Mouse (Mus musculus) heart, embryonic 13.5 days (tissue): ENCODE data around the gene Fgfr2. TPM values are rescaled to one million over a fixed set of nuclear protein-coding genes. Genes with fewer than 3 reads are reported as not detected.

ENCODE experiments used
- ATAC-seq: fragments of 200-750 bp; cut with Nextera tagmentation; 2 replicates; pipeline ENCODE4 v1.8.0; 2017; ENCODE audit warnings: moderate TSS enrichment; ENCODE audit not compliant: insufficient number of reproducible peaks, low FRiP score, low TSS enrichment; ENCODE audit errors: extremely low read depth
- H3K27ac ChIP-seq: fragments of 300-500 bp; sonication (generic); replicated peaks from 2 replicates; pipeline ENCODE4 v1.5.1; 2015; ENCODE audit warnings: moderate library complexity, mild to moderate bottlenecking, inconsistent platforms
- H3K27me3 ChIP-seq: fragments of 300-500 bp; sonication (generic); replicated peaks from 2 replicates; pipeline ENCODE4 v1.6.1; 2015; ENCODE audit warnings: mild to moderate bottlenecking, inconsistent platforms
- H3K36me3 ChIP-seq: fragments of 300-500 bp; sonication (generic); 2 replicates; pipeline ENCODE4 v1.6.1; 2015; ENCODE audit warnings: mild to moderate bottlenecking, inconsistent platforms
- H3K4me1 ChIP-seq: fragments of 300-500 bp; sonication (generic); 2 replicates; pipeline ENCODE4 v1.6.1; 2015; ENCODE audit warnings: inconsistent platforms
- H3K4me2 ChIP-seq: fragments of 300-500 bp; sonication (generic); 2 replicates; pipeline ENCODE4 v1.6.1; 2015; ENCODE audit warnings: inconsistent platforms, mild to moderate bottlenecking, moderate library complexity
- H3K4me3 ChIP-seq: fragments of 300-500 bp; sonication (generic); 2 replicates; pipeline ENCODE4 v1.5.1; 2015; ENCODE audit warnings: moderate library complexity, mild to moderate bottlenecking, inconsistent platforms
- H3K9ac ChIP-seq: fragments of 300-500 bp; sonication (generic); 2 replicates; pipeline ENCODE4 v1.6.1; 2015; ENCODE audit warnings: inconsistent platforms, mild to moderate bottlenecking, moderate library complexity
- H3K9me3 ChIP-seq: fragments of 300-500 bp; sonication (generic); 2 replicates; pipeline ENCODE4 v1.6.1; 2016; ENCODE audit warnings: inconsistent platforms
- WGBS: fragments of 180-500 bp; shearing (Covaris S2); methylation state at CpG from one replicate; pipeline ENCODE4 v1.1.7; 2015; ENCODE audit warnings: mixed read lengths; 5-methylcytosine and 5-hydroxymethylcytosine counted together
- polyA plus RNA-seq: library from polyadenylated mRNA; unstranded; fragments of >200 nt; fragmentation: Nextera tagmentation; extraction: Ambion mirVana; gene quantifications from 2 replicates; pipeline ENCODE4 v1.2.1, GENCODE M21; 2015

Gene Fgfr2
- polyA plus RNA-seq, 1 experiment from 2014 or later: 22.5 TPM

DNA sequence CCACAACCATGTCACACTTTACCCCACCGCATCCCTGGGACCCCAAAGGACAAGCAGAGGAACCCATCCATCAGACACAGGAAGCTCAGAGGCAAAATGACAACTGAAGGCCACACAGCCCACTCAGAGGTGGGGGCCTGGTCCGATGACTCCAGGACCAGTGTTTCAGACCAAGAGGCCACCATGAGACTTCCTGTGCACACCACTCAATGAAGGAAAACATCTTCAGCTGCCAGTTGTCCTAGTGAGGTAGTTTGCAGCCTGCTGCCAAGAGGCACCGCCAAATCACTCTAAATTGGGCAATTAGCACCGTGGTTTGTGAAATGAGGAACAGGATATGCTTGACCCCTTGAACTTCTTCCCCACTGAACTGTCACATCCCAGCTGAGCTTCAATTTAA lies 764.4 kb downstream of the Fgfr2 start:
- ATAC-seq: no peak
- Histone ChIP-seq H3K36me3 (no peaks in the 10 kb centered on the region), H3K27me3 (no peaks in the 10 kb centered on the region), H3K4me3 (no peak overlapping the region), H3K9me3 (no peaks in the 10 kb centered on the region; the same call in 1 of the 2 replicates), H3K4me2 (no peak overlapping the region), H3K4me1 (peaks cover 11% of the 10 kb centered on the region), H3K9ac (no peak overlapping the region), H3K27ac (no peak overlapping the region)
- 56% methylated on average over 4 of the region's 4 CpGs for whole genome bisulfite sequencing

DNA sequence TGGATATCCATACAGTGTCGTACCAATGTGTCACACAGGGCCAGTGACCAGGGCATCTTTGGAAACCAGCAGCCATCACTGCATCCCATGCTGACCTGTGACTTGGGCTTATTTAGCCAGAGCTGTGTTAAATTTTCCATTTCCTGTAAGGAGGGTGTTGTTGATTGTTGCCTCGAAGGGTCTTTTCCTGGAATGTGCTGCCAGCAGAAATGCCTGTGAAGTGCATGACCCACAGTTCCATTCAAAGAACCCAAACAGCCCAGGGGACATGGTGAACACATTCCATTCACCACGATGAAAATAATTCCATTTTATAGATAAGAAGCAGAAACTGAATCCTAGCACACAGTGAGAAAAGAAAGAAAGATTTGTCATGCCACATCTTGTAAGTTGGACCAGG lies 764.9 kb downstream of the Fgfr2 start:
- 38% methylated on average over 3 of the region's 3 CpGs for whole genome bisulfite sequencing
- no peak overlapping the region for H3K27ac ChIP-seq
- peaks cover 11% of the 10 kb centered on the region for H3K4me1 ChIP-seq
- no peaks in the 10 kb centered on the region for H3K36me3 ChIP-seq
- H3K4me2 ChIP-seq: no peak overlapping the region
- H3K9ac ChIP-seq: no peak overlapping the region
- no peaks in the 10 kb centered on the region for H3K27me3 ChIP-seq
- H3K4me3 ChIP-seq: no peak overlapping the region
- ATAC-seq: peak; percentile 25; the same call in 1 of the 2 replicates
- H3K9me3 ChIP-seq: no peaks in the 10 kb centered on the region; the same call in 1 of the 2 replicates

- 76% methylated on average over 3 of the region's 3 CpGs for WGBS
- Histone ChIP-seq H3K4me2 (no peak overlapping the region), H3K4me3 (no peak overlapping the region), H3K27me3 (no peaks in the 10 kb centered on the region), H3K36me3 (no peaks in the 10 kb centered on the region), H3K4me1 (peaks cover 11% of the 10 kb centered on the region), H3K9ac (no peak overlapping the region), H3K9me3 (no peaks in the 10 kb centered on the region; the same call in 1 of the 2 replicates), H3K27ac (no peak overlapping the region)
- no peak for ATAC-seq
Observed at GRCm38 (mm10) chr7:132357841-132358237, 765.3 kb downstream of the Fgfr2 start.

DNA sequence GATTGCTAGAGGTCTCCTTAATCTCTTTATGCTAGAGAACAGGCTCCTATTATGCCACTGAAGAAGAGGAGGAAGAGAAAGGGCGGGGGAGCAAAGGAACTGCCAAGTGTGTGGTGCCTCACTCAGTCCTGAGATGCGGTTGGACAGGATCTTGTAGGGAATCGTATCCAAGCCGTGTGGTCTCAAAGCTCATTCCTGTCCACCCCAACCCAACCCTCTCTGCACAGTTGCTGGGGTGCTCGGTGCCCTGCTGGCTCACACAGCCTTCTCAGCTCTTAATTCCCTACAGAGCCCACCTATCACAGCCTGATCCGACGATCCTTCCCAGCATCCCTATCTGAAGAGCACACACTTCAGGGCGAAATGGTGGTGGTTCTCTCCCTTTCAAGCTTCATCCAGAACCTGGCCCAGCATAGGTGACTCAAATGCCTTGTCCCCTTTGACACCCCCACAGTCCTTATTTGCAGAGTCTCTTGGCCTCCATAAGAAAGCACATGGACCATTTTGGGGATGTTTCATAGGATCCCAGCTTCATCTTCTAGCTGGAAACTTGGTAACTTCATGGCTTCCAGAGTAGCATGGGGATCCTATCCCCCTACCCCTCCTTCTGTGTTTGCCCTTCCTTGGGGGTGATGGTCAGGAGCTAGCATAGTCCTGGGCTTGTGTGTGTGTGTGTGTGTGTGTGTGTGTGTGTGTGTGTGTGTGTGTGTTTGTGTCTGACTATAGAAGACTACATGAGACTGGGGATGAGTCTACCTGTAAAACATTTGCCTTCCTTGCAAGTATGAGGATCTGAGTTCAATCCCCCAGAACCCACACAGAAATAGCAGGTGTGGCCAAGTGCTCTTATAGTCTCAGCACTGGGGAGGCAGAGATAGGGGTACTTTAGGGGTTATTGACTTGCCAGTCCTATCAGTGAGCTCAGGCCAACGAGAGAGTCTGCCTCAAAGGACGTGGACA lies 766.0 kb downstream of the Fgfr2 start:
- Histone ChIP-seq H3K9ac (no peak overlapping the region), H3K36me3 (no peaks in the 10 kb centered on the region)
- ATAC-seq: no peak

DNA sequence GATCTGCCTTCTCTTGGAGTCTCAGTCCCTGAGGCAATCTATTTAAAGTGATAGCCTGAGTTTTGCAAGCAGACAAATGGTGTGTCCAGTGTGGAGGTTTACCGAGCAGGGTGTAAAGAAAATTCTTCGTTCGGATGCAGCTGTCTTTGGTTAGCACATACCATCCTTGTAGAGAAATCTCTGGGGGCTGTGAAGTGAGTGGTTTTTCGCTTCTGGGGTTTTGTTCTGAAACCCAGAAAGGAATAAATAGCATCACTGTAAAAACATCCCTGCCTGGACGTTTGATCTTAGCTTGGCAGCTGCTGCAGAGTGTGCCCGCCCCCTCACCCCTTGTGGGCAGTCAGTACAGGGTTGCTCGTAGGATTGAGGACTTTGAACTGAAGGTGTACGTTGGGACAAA lies 767.0 kb downstream of the Fgfr2 start:
- Histone ChIP-seq H3K4me2 (no peak overlapping the region), H3K27ac (no peak overlapping the region), H3K27me3 (no peaks in the 10 kb centered on the region), H3K9ac (no peak overlapping the region), H3K36me3 (no peaks in the 10 kb centered on the region), H3K4me3 (no peak overlapping the region), H3K9me3 (no peaks in the 10 kb centered on the region; the same call in 1 of the 2 replicates), H3K4me1 (peaks cover 11% of the 10 kb centered on the region)
- ATAC-seq: no peak
- 41% methylated on average over 8 of the region's 8 CpGs for WGBS

More for the DNA sequence above, 766.0 kb downstream of the Fgfr2 start:
- H3K4me2 ChIP-seq: no peak overlapping the region
- WGBS: 55% methylated on average over 10 of the region's 10 CpGs
- H3K9me3 ChIP-seq: no peaks in the 10 kb centered on the region; the same call in 1 of the 2 replicates
- H3K4me3 ChIP-seq: no peak overlapping the region
- peaks cover 11% of the 10 kb centered on the region for H3K4me1 ChIP-seq
- no peaks in the 10 kb centered on the region for H3K27me3 ChIP-seq
- no peak overlapping the region for H3K27ac ChIP-seq

DNA sequence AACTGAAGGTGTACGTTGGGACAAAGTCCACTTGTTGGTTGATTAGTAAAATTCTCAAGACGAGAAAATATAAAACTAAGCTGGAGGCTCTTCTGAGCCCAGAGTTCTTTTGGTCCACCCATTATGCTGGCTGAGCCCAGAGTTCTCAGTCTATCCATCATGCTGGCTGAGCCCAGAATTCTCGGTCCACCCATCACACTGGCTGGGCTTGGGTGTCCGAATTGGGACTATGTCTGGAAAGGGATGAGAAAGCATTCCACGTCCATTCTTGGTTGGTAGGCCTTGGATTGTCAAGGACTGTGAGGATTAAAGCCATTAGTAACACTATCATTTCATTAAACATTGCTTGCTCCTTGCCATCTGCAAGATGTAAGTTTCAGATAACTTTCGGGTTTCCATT lies 767.4 kb downstream of the Fgfr2 start:
- no peak for ATAC-seq
- no peaks in the 10 kb centered on the region; the same call in 1 of the 2 replicates for H3K9me3 ChIP-seq
- no peak overlapping the region for H3K4me3 ChIP-seq
- peaks cover 11% of the 10 kb centered on the region for H3K4me1 ChIP-seq
- no peak overlapping the region for H3K4me2 ChIP-seq
- H3K36me3 ChIP-seq: no peaks in the 10 kb centered on the region
- WGBS: 67% methylated on average over 6 of the region's 6 CpGs
- no peak overlapping the region for H3K9ac ChIP-seq
- H3K27ac ChIP-seq: no peak overlapping the region
- no peaks in the 10 kb centered on the region for H3K27me3 ChIP-seq

DNA sequence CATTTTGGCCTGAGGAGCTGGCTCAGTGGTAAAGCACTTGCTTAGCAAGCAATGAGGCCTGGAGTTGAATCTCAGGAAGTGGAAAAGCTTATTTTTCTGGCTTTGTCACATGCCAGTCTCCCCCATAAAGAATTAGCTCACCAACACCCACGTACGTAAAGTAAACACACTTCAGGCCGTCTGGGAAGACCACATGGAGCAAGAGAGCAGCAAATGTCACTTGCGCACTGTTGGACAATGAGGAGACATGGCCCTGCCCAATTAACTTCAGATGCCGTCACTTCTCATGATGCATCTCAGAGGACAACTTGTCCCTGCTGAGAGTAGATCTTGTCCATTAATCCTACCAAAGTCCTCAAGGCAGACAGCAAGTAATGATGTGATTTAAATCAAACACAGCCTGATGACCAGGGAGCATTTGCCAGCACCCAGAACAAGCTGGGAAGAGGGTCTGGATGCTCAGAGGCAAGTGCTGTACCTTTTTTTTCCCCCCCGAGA lies 774.0 kb downstream of the Fgfr2 start:
- WGBS: 58% methylated on average over 6 of the region's 6 CpGs

DNA sequence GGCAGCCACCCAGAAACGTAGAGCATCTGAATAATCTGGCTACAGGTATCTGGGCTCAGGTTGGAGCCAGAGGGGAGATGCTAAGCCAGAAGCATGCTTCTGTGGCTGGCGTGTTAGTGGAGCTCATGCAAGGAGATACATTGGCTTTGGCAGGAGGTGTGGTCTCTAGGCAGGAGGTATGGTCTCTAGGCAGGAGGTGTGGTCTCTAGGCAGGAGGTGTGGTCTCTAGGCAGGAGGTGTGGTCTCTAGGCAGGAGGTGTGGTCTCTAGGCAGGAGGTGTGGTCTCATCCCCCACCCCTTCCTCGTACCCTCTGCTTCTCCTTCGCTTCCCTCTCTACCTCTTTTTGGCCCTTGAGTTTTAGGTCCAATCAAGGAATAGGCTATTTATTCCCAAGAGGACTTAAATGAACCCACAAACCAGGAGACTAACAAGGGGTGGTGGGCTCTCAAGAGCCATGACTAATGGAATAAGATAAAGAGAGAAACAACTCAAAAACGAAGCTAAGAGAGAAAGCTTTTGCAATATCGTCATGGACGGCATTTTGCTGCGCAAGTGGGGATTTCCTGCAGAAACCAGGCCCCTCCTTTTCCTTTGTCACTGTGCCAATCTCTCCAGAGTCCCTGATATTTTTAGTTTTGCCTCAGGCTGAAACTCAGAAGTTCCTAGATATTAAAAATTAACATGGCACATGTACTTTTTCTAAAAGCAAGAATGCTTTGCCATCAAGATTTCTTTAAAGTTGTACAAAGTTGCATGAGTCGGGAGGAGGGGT lies 775.7 kb downstream of the Fgfr2 start:
- Histone ChIP-seq H3K9ac (no peak overlapping the region), H3K4me1 (peaks cover 13% of the 10 kb centered on the region), H3K4me3 (no peak overlapping the region), H3K4me2 (no peak overlapping the region), H3K9me3 (no peaks in the 10 kb centered on the region), H3K27ac (0 out of 2 replicates have a peak overlapping the region, but pooled peaks have one; percentile 39), H3K27me3 (no peaks in the 10 kb centered on the region), H3K36me3 (no peaks in the 10 kb centered on the region)
- ATAC-seq: no peak
- WGBS: 63% methylated on average over 9 of the region's 9 CpGs

More for the DNA sequence above, 774.0 kb downstream of the Fgfr2 start:
- no peaks in the 10 kb centered on the region for H3K27me3 ChIP-seq
- H3K4me2 ChIP-seq: no peak overlapping the region
- no peak for ATAC-seq
- no peak overlapping the region for H3K4me3 ChIP-seq
- no peak overlapping the region for H3K27ac ChIP-seq
- no peaks in the 10 kb centered on the region for H3K9me3 ChIP-seq
- no peak overlapping the region for H3K9ac ChIP-seq
- no peaks in the 10 kb centered on the region for H3K36me3 ChIP-seq
- peaks cover 13% of the 10 kb centered on the region for H3K4me1 ChIP-seq

- WGBS: 73% methylated on average over 5 of the region's 5 CpGs
- Histone ChIP-seq H3K4me1 (peaks cover 13% of the 10 kb centered on the region), H3K9me3 (no peaks in the 10 kb centered on the region), H3K9ac (no peak overlapping the region), H3K27me3 (no peaks in the 10 kb centered on the region), H3K4me3 (no peak overlapping the region), H3K27ac (no peak overlapping the region), H3K36me3 (no peaks in the 10 kb centered on the region), H3K4me2 (no peak overlapping the region)
- no peak for ATAC-seq
Observed at GRCm38 (mm10) chr7:132345526-132346070, 777.6 kb downstream of the Fgfr2 start.

DNA sequence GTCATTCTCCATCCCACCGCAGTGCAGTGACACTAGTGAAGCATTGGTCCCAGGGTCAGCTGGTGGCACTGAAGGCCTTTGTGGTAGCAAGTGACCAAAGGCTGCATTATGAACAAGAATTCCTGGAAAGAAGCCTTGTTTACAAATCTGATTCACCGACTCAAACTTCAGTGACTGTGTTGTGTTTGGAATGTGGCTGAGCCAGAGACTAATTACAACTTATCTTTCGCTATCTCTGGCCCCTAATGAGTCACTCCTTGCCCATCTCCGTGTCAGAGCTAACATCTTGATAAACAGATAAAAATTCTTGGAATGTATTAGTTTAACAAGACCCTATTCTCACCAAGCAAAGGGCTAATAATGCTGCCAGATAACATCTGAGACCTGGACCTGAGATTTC lies 778.5 kb downstream of the Fgfr2 start:
- Histone ChIP-seq H3K4me3 (no peak overlapping the region), H3K4me2 (no peak overlapping the region), H3K9ac (no peak overlapping the region), H3K4me1 (peaks cover 13% of the 10 kb centered on the region), H3K27ac (no peak overlapping the region), H3K36me3 (no peaks in the 10 kb centered on the region), H3K9me3 (no peaks in the 10 kb centered on the region), H3K27me3 (no peaks in the 10 kb centered on the region)
- WGBS: 38% methylated on average over 4 of the region's 4 CpGs
- ATAC-seq: no peak

DNA sequence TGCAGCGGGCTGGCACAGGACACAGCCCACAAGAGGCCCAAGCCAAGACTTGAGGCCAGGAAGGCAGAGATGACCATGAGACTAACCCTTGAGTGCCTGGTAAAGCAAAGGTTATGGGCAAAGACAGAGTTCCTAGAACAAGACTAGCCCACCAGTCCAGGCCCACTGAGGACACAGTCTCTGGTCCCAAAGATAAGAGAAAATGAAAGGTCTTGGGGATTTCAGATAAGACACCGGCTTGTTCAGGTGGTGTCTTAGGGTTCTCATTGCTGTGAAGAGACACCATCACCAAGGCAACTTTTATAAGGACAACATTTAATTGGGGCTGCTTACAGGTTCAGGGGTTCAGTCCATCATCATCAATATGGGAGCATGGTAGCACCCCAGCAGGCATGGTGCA lies 779.2 kb downstream of the Fgfr2 start:
- 80% methylated on average over 2 of the region's 2 CpGs for WGBS

More for the DNA sequence above, 779.2 kb downstream of the Fgfr2 start:
- no peaks in the 10 kb centered on the region for H3K9me3 ChIP-seq
- no peak overlapping the region for H3K4me2 ChIP-seq
- H3K27me3 ChIP-seq: no peaks in the 10 kb centered on the region
- no peak for ATAC-seq
- no peak overlapping the region for H3K4me3 ChIP-seq
- H3K4me1 ChIP-seq: peaks cover 16% of the 10 kb centered on the region
- no peaks in the 10 kb centered on the region for H3K36me3 ChIP-seq
- H3K9ac ChIP-seq: no peak overlapping the region
- H3K27ac ChIP-seq: no peak overlapping the region
